Mouse (Mus musculus): ENCODE results near the gene Cpsf4l. TPM values are rescaled to one million over a fixed set of nuclear protein-coding genes. Genes with fewer than 3 reads are reported as not detected.

Gene Cpsf4l
- polyA plus RNA-seq (2012; ENCODE audit: insufficient read depth, insufficient read length, missing spikeins): not detected in 2 replicates

GRCm38 (mm10) chr11:113709731-113710256, at the start of gene Cpsf4l:
TSS of gene Cpsf4l (minus strand) at chr11:113710017.
- Histone ChIP-seq H3K4me1 (ENCODE audit: control insufficient read depth, insufficient read depth, low read length) (peaks cover 7% of the 10 kb centered on the region), H3K4me3 (ENCODE audit: insufficient read depth, low read length) (no peak within 1 kb of the TSS), H3K27ac (ENCODE audit: insufficient read depth, low read depth, low read length) (no peak within 1 kb of the TSS)
- no peak for TF ChIP-seq POLR2A (IDR thresholded peaks at IDR 0.05; ENCODE audit: borderline replicate concordance, low read depth, low read length)
- no peak for TF ChIP-seq CTCF (IDR thresholded peaks at IDR 0.05; ENCODE audit: low read depth, low read length)

- H3K4me3 ChIP-seq (ENCODE audit: insufficient read depth, low read length): no peak overlapping the region
- H3K4me1 ChIP-seq (ENCODE audit: control insufficient read depth, insufficient read depth, low read length): peaks cover 22% of the 10 kb centered on the region
- H3K27ac ChIP-seq (ENCODE audit: insufficient read depth, low read depth, low read length): no peak overlapping the region
- TF ChIP-seq CTCF (IDR thresholded peaks at IDR 0.05; ENCODE audit: low read depth, low read length) (no peak), POLR2A (IDR thresholded peaks at IDR 0.05; ENCODE audit: borderline replicate concordance, low read depth, low read length) (no peak)
These were observed 49.0 kb upstream of the Cpsf4l start for GRCm38 (mm10) chr11:113758851-113759250.

DNA sequence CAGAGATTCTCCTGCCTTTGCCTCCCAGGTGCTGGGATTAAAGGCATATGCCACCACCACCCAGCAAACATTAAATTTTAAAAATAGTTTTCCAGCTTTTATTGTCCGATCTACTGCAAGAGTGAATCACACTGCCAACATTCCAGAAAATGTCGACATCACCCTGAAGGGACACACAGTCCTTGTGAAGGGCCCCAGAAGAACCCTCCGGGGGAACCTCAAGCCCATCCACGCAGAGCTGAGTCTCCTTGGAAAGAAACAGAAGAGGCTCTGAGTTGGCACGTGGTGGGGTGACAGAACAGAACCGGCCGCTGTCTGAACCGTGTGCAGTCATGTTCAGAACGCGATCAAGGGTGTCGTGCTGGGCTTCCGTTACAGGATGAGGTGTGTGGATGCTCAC, 46.8 kb upstream of the Cpsf4l start:
- Histone ChIP-seq H3K27ac (ENCODE audit: insufficient read depth, low read depth, low read length) (no peak overlapping the region), H3K4me3 (ENCODE audit: insufficient read depth, low read length) (no peak overlapping the region), H3K4me1 (ENCODE audit: control insufficient read depth, insufficient read depth, low read length) (peaks cover 5% of the 10 kb centered on the region)
- TF ChIP-seq CTCF (IDR thresholded peaks at IDR 0.05; ENCODE audit: low read depth, low read length) (no peak), POLR2A (IDR thresholded peaks at IDR 0.05; ENCODE audit: borderline replicate concordance, low read depth, low read length) (no peak)

DNA sequence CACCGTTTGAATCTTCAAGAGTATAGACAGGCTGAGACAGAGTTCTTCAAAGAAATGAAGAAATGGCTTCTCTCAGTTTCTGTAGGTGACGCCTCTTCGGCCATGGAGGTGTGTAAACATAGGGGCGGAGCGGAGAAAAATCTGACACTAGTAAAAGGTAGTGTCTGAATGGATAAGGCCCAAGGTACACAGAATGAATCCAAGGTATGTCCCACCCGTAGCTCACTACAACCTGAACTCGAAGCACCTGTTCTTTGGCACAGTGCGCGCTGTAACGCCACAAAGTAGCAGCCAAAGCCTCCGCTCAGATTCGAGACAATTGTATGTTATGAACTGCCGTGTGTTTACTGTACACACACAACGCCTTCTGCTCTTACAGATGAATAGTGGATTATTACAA, 46.1 kb upstream of the Cpsf4l start:
- no peaks in the 10 kb centered on the region for H3K4me1 ChIP-seq (ENCODE audit: control insufficient read depth, insufficient read depth, low read length)
- no peak overlapping the region for H3K27ac ChIP-seq (ENCODE audit: insufficient read depth, low read depth, low read length)
- no peak overlapping the region for H3K4me3 ChIP-seq (ENCODE audit: insufficient read depth, low read length)
- TF ChIP-seq CTCF (IDR thresholded peaks at IDR 0.05; ENCODE audit: low read depth, low read length): no peak
- TF ChIP-seq POLR2A (IDR thresholded peaks at IDR 0.05; ENCODE audit: borderline replicate concordance, low read depth, low read length): no peak

DNA sequence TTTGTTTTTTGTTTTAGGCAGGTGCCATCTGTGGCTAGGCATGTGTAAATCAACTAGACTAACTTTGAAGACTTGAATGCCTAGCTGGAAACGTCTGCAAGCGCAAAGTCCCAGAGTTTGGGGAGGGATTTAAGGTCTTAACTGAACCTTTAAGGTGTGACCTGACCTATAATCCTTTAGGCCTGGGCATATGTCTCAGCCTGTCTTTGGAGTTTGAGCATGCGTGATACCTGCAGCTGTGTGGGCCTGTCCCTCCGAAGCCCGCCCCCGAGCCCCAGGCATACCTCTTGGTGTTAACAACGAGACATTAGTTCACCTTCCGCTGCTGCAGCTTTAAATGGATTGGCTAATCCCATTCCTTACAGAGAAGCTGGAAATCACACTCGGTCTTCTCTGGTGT, 45.0 kb upstream of the Cpsf4l start:
- Histone ChIP-seq H3K27ac (ENCODE audit: insufficient read depth, low read depth, low read length) (no peak overlapping the region), H3K4me3 (ENCODE audit: insufficient read depth, low read length) (no peak overlapping the region), H3K4me1 (ENCODE audit: control insufficient read depth, insufficient read depth, low read length) (peaks cover 2% of the 10 kb centered on the region)
- no peak for TF ChIP-seq CTCF (IDR thresholded peaks at IDR 0.05; ENCODE audit: low read depth, low read length)
- no peak for TF ChIP-seq POLR2A (IDR thresholded peaks at IDR 0.05; ENCODE audit: borderline replicate concordance, low read depth, low read length)

GRCm38 (mm10) chr11:113752685-113753430, 43.0 kb upstream of the Cpsf4l start:
- peak overlapping the region; percentile 73 for H3K4me3 ChIP-seq (ENCODE audit: insufficient read depth, low read length)
- peaks cover 20% of the 10 kb centered on the region for H3K4me1 ChIP-seq (ENCODE audit: control insufficient read depth, insufficient read depth, low read length)
- TF ChIP-seq CTCF (IDR thresholded peaks at IDR 0.05; ENCODE audit: low read depth, low read length) (no peak), POLR2A (IDR thresholded peaks at IDR 0.05; ENCODE audit: borderline replicate concordance, low read depth, low read length) (no peak)
- H3K27ac ChIP-seq (ENCODE audit: insufficient read depth, low read depth, low read length): no peak overlapping the region

DNA sequence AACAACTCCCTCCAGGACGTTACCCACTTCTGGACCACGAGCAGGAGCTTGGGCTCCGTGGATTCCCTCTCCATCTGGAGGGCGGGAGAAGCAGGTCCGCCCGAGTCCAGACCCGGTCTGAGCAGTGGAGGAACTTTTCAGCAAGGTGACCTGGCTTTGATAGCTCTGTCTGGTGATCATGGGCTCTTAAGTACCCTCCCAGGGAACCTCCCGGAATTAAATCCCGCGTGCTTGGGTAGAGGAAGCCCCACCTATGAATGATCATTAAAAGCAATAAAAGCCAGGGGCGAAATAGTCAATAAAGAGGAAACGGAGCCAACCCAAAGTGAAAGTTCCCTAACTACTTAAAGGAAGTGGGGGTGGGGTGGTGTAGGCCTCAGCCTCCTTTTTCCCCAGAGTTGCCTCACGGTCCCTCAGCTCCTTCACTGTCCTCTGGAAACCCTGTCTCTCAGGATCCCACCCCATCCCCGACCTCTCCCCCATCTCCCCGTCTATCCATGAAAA, 42.4 kb upstream of the Cpsf4l start:
- Histone ChIP-seq H3K4me1 (ENCODE audit: control insufficient read depth, insufficient read depth, low read length) (peaks cover 25% of the 10 kb centered on the region), H3K4me3 (ENCODE audit: insufficient read depth, low read length) (peak overlapping the region; percentile 73), H3K27ac (ENCODE audit: insufficient read depth, low read depth, low read length) (peak overlapping the region; percentile 85)
- no peak for TF ChIP-seq CTCF (IDR thresholded peaks at IDR 0.05; ENCODE audit: low read depth, low read length)
- no peak for TF ChIP-seq POLR2A (IDR thresholded peaks at IDR 0.05; ENCODE audit: borderline replicate concordance, low read depth, low read length)

DNA sequence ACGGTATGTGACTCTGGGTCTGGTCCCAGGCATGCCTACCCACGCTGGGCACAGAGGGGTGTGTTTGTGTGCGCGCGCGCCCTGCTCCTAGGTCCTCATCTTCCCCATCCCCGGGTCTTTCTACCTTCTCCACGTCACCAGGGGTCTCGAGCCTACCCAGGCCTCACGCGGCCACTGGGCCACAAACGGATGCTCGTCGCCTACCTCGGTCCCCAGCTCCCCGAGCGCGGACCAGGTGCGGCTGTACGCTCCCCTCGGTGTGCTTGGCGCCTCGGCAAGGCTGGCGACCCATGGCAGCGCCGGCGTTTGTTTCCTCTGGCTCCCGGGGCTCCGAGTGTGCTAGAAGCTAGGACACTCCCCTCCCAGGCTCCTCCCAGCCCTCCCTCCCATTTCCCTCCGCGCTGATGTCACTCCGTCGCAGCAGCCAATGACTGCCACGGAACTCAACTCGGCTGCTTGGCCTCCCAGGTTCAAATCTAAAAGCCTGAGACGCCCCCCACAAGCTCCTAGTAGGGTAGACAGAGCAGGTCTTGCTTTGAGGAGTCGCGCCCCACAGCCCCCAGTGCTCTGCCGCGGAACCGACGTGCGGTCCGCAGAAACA, 41.8 kb upstream of the Cpsf4l start, which contains the start of gene Cdc42ep4:
TSS of gene Cdc42ep4 (minus strand) at position 398 of the 601 bp plus-strand sequence.
- peak within 1 kb of the TSS; percentile 85 for H3K27ac ChIP-seq (ENCODE audit: insufficient read depth, low read depth, low read length)
- peak within 1 kb of the TSS; percentile 89 for H3K4me3 ChIP-seq (ENCODE audit: insufficient read depth, low read length)
- no peak for TF ChIP-seq CTCF (IDR thresholded peaks at IDR 0.05; ENCODE audit: low read depth, low read length)
- no peak for TF ChIP-seq POLR2A (IDR thresholded peaks at IDR 0.05; ENCODE audit: borderline replicate concordance, low read depth, low read length)
- H3K4me1 ChIP-seq (ENCODE audit: control insufficient read depth, insufficient read depth, low read length): peaks cover 25% of the 10 kb centered on the region

DNA sequence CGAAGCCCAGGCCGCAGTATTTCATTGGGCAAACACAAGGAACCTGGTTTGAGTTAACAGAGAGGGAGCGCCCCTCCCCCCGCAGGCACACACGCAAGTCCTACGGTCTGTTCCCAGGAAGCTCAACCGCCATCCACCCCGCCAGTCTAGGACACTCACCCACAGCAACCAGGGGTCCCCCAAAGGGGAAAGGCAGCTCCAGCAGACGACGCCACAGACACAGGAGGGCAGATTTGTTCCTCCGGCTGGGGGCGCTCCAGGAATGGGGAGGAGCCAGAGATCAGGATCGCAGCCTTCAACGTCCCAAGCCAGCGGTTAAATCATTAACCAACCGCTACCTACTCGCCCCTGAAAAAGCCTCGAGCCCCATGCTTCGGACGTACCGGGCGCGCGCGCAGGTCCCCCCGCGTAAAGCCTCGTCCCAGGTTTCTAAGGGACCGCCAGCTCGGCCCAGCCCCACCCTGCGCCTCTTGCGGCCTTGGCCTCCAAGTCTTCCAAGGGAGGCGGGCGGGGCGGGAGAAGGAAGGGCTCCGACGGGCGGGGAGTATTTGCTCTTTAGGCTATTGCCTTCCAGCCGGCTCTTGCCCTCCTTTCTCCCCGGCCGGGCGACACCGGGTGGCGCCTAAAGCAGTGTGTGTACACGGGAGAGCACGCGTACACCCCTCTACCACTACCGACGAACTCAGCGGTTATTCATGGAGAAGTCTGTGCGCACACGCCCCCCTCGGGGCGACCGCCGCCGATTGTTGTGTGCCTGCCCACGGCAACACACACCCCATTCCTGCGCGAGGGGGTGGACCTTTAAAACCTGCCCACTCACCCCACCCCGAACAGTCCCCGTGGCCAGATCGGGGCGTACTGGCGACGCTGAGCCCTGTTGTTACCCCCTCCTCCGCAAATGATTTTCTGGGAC, 41.0 kb upstream of the Cpsf4l start:
- TF ChIP-seq CTCF (IDR thresholded peaks at IDR 0.05; ENCODE audit: low read depth, low read length): peak; percentile 69
- TF ChIP-seq POLR2A (IDR thresholded peaks at IDR 0.05; ENCODE audit: borderline replicate concordance, low read depth, low read length): no peak
- H3K4me1 ChIP-seq (ENCODE audit: control insufficient read depth, insufficient read depth, low read length): peaks cover 29% of the 10 kb centered on the region
- H3K4me3 ChIP-seq (ENCODE audit: insufficient read depth, low read length): peak overlapping the region; percentile 89
- peak overlapping the region; percentile 69 for H3K27ac ChIP-seq (ENCODE audit: insufficient read depth, low read depth, low read length)
